Mouse (Mus musculus) heart, postnatal 14 days (tissue): ENCODE measurements around the gene Cript. TPM values are rescaled to one million over a fixed set of nuclear protein-coding genes. Genes with fewer than 3 reads are reported as not detected.
"Not testable (repeated sequence)": the region's sequence is repeated elsewhere in the genome, so short reads cannot be mapped to it uniquely, and the experiment has no call there.

Experiments used
- DNase-seq, 2 experiments: peaks; one replicate each; pipeline ENCODE4 v3.0.0; 2021 to 2022
- intact Hi-C: fragments of 180-260 bp; cut with DNase I; formaldehyde crosslinking; loops from one replicate; pipeline ENCODE4 v1.15.1; 2025
- total RNA-seq, 2 experiments: library from RNA; stranded (reverse); gene quantifications; 2 replicates each; pipeline ENCODE4 v1.2.3; 2021

Gene Cript
- total RNA-seq, 2 experiments from 2014 or later, result 44.2 to 47.3 TPM

- intact Hi-C loops, result loop anchor here (2.0 to 10.0 kb wide), 5 partner anchors 60 to 528 kb away; partner anchors contain the start of gene Socs5
- peak; percentile 92 to 96 for DNase-seq
These were observed 19.0 kb downstream of the Cript start for GRCm38 (mm10) chr17:87044364-87044763.

- intact Hi-C loops, result loop anchor here (2.0 to 10.0 kb wide), 5 partner anchors 60 to 528 kb away; partner anchors contain the start of gene Socs5
- DNase-seq, result no peak
These were observed 19.4 kb downstream of the Cript start for GRCm38 (mm10) chr17:87044796-87045195.

GRCm38 (mm10) chr17:87049696-87050095 is 24.3 kb downstream of the Cript start:
- intact Hi-C loops, result loop anchor here (10.0 kb wide), 1 partner anchor 55 kb away; the partner anchor contains the start of gene Socs5
- no peak for DNase-seq

GRCm38 (mm10) chr17:87050469-87051175 is 25.3 kb downstream of the Cript start:
- intact Hi-C loops, result no loop called here
- peak; percentile 25 to 49 for DNase-seq

GRCm38 (mm10) chr17:87051652-87052051 is 26.3 kb downstream of the Cript start:
- no peak for DNase-seq
- intact Hi-C loops, result no loop called here

- DNase-seq, result no peak
- intact Hi-C loops, result no loop called here
These were observed 27.1 kb downstream of the Cript start for GRCm38 (mm10) chr17:87052432-87052831.

GRCm38 (mm10) chr17:87053921-87054320 is 28.6 kb downstream of the Cript start:
- no peak for DNase-seq
- intact Hi-C loops, result no loop called here

- intact Hi-C loops, result no loop called here
- peak; percentile 36 to 58 for DNase-seq
These were observed 29.7 kb downstream of the Cript start for GRCm38 (mm10) chr17:87055051-87055459.

- no peak for DNase-seq
These were observed 30.3 kb downstream of the Cript start for GRCm38 (mm10) chr17:87055663-87056062.

GRCm38 (mm10) chr17:87056761-87057160 is 31.4 kb downstream of the Cript start:
- intact Hi-C loops, result no loop called here

More at GRCm38 (mm10) chr17:87055663-87056062, 30.3 kb downstream of the Cript start:
- intact Hi-C loops, result no loop called here

GRCm38 (mm10) chr17:87057486-87058266 is 32.3 kb downstream of the Cript start:
- intact Hi-C loops, result no loop called here
- peak; percentile 64 to 75 for DNase-seq

More at GRCm38 (mm10) chr17:87056761-87057160, 31.4 kb downstream of the Cript start:
- no peak for DNase-seq

- intact Hi-C loops, result loop anchor here (5.0 kb wide), 1 partner anchor 45 kb away; the partner anchor contains the start of gene Socs5
- DNase-seq, result peak; percentile 13 to 15
These were observed 37.3 kb downstream of the Cript start for GRCm38 (mm10) chr17:87062639-87063038.

- DNase-seq, result no peak
- intact Hi-C loops, result loop anchor here (5.0 kb wide), 1 partner anchor 44 kb away; the partner anchor contains the start of gene Socs5
These were observed 38.1 kb downstream of the Cript start for GRCm38 (mm10) chr17:87063461-87063860.

GRCm38 (mm10) chr17:87063969-87064368 is 38.6 kb downstream of the Cript start:
- no peak for DNase-seq
- intact Hi-C loops, result loop anchor here (5.0 kb wide), 1 partner anchor 43 kb away; the partner anchor contains the start of gene Socs5

GRCm38 (mm10) chr17:87068997-87069396 is 43.6 kb downstream of the Cript start:
- intact Hi-C loops, result no loop called here

GRCm38 (mm10) chr17:87072183-87072582 is 46.8 kb downstream of the Cript start:
- intact Hi-C loops, result loop anchor here (2.0 kb wide), 1 partner anchor 15 kb away; no protein-coding TSS in a partner anchor
- DNase-seq, result not testable (repeated sequence)

More at GRCm38 (mm10) chr17:87068997-87069396, 43.6 kb downstream of the Cript start:
- DNase-seq, result no peak

- intact Hi-C loops, result loop anchor here (2.0 kb wide), 1 partner anchor 14 kb away; no protein-coding TSS in a partner anchor
These were observed 47.6 kb downstream of the Cript start for GRCm38 (mm10) chr17:87072766-87073440.

GRCm38 (mm10) chr17:87073470-87073869 is 48.1 kb downstream of the Cript start:
- DNase-seq, result no peak
- intact Hi-C loops, result loop anchor here (2.0 kb wide), 1 partner anchor 13 kb away; no protein-coding TSS in a partner anchor

More at GRCm38 (mm10) chr17:87072766-87073440, 47.6 kb downstream of the Cript start:
- DNase-seq, result no peak

GRCm38 (mm10) chr17:87078217-87078616 is 52.9 kb downstream of the Cript start:
- DNase-seq, intact Hi-C loops: not testable (repeated sequence)

- no peak for DNase-seq
- intact Hi-C loops, result no loop called here
These were observed 55.4 kb downstream of the Cript start for GRCm38 (mm10) chr17:87080724-87081123.
